Mouse (Mus musculus): ENCODE measurements around the gene Csf2rb. TPM values are rescaled to one million over a fixed set of nuclear protein-coding genes. Genes with fewer than 3 reads are reported as not detected.
"Not testable (repeated sequence)": the region's sequence is repeated elsewhere in the genome, so short reads cannot be mapped to it uniquely, and the experiment has no call there.

The Csf2rb gene
- total RNA-seq, 2 experiments from 2014 or later: 1.5 to 1.7 TPM

DNA sequence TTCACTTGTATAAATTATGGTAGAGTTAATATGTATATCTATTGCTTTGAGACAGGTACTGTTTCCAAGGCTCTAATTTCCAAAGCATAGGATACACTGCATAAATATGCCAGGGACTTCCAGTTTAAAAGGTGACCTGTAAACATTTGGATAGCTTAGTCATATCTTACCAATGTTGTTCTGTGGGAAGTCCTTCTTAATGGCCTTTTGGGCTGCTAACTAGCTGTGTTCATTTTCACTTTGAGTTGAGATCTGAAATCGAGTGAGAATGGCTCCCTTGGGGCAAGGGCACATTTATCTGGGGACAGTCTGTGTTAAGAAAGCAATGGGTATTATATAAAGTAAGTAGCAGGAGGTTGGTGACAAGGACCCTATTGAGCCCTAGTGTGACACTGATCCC lies 2.2 kb upstream of the Csf2rb start:
- intact Hi-C loops (cut with DNase I): no loop called here
- no peak for DNase-seq (ENCODE audit: low spot score in 2 of 2)

DNA sequence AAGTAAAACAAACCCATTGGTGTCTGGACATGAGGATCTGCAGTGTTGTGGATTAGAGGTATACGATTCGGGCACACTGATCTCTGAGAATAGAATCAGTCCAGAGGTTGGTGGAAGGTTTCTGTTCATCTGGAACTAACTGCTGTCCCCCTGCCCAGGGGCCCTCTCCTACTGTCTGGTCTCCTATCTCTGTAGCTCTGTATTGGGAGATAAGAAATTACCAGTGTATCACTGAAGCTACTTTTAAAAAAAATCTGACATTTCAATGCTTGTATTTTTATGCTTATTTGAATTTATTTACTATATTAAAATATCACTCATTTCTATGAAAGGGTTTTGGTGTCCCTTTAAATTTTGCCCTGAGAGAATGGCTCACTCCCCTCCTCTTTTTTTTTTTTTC lies 1.3 kb upstream of the Csf2rb start:
- DNase-seq (ENCODE audit: low spot score in 2 of 2): no peak
- intact Hi-C loops (cut with DNase I): no loop called here

DNA sequence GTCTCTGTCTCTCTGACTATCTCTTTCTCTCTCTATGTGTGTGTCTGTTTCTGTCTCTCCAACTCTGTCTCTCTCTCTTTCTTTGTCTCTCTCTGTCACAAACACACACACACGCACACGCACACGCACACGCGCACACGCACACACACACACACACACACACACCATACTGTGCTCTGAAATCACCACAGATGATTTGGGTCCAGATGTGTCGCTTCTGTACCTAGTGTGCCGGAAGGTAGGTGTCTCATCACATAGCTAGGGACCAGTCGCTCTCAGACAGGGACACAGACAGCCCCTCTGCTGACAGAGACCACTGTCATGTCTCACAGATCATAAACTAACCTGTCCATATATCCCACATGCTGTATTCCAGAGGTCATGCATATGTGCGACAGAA lies 1.2 kb downstream of the Csf2rb start:
- intact Hi-C loops (cut with DNase I): no loop called here

DNA sequence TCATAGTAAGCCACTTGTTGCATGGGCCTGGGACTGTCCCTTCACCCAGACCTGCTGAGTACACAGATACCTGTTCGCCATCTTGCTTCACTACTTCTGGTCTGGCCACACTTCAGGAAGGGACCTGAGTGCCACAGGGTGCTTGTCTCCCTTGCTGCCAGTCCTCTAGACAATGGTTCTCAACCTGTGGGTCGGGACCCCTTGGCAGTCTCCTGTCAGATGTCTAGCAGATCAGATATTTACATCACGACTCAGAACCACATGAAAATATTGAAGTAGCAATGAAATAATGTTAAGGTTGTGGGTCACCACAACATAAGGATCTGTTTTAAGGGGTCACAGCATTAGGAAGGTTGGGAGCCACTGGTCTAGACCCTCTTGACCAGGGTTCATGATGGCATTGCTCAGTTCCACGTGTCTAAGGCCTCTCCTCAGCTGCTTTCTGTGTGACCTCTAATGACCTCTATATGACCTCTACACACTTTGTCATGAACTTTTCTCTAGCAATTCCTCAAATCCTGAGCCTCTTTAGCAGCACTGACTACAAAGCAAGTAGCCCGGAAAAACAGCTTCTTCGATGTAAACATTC lies 2.3 kb downstream of the Csf2rb start:
- DNase-seq (ENCODE audit: low spot score in 2 of 2); intact Hi-C loops (cut with DNase I): not testable (repeated sequence)

More for the DNA sequence above, 1.2 kb downstream of the Csf2rb start:
- DNase-seq (ENCODE audit: low spot score in 2 of 2): no peak

DNA sequence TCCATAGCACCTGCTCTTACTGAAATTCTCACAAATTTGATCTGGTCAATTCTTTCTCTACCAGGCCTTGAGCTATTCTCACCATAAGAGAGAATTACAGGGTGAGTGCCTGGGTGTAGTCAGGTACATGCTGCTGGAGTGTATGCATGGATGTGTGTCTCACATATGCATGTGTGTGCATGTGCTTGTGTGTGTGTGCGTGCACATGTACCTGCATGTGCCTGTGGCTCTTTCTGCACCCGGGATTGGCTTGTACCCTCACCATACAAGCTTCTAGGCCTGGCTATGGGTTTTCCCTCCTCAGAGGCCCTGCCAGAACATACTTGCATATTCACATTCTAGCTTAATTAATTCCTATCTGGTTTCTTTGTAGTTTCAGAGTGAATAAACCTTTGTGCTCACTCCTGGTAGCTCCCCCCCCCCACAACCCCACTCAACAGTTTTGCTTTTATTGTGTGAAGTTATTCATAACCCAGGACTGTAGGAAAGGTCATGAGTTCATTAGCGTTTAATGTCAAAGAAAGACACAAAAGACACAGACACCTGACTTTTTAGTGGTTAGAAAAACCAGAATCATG lies 3.1 kb downstream of the Csf2rb start:
- intact Hi-C loops (cut with DNase I): no loop called here

DNA sequence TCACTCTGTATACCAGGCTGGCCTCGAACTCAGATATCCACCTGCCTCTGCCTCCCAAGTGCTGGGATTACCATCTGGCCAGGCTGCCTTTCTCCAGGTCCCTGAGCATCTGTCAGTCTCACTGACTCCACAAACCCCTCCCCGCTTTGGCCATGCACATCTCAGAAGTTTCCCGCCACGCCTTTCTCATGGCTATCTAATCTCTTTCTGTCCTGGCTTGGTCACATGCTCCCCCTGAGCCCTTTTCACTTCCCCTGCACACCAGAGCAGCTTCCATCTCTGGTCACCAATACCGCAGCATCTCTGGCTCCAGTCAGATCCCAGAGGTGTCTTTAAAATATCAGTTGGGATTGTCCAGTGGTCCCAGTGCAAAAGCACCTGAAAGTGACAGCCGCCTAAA lies 4.4 kb downstream of the Csf2rb start:
- DNase-seq (ENCODE audit: low spot score in 2 of 2); intact Hi-C loops (cut with DNase I): not testable (repeated sequence)

More for the DNA sequence above, 3.1 kb downstream of the Csf2rb start:
- no peak for DNase-seq (ENCODE audit: low spot score in 2 of 2)

DNA sequence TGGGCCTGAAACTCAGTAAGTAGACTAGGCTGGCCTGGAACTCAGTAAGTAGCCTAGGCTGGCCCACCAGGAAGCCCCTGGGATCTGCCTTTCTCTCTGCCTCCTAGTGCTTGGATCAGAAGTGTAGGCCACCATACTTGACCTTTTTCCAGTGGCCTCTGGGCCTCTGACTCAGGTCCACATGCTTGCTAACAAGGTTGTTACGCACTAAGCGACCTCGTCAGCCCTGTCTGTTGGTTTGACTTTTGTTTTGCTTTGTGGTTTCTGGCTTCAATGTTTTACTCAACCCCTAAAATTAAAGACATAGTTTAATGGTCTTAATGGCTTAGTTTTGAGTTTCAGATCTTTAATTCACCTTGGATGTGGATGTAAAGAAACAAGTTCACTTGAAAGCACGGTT lies 5.2 kb downstream of the Csf2rb start:
- intact Hi-C loops (cut with DNase I): no loop called here
- no peak for DNase-seq (ENCODE audit: low spot score in 2 of 2)

DNA sequence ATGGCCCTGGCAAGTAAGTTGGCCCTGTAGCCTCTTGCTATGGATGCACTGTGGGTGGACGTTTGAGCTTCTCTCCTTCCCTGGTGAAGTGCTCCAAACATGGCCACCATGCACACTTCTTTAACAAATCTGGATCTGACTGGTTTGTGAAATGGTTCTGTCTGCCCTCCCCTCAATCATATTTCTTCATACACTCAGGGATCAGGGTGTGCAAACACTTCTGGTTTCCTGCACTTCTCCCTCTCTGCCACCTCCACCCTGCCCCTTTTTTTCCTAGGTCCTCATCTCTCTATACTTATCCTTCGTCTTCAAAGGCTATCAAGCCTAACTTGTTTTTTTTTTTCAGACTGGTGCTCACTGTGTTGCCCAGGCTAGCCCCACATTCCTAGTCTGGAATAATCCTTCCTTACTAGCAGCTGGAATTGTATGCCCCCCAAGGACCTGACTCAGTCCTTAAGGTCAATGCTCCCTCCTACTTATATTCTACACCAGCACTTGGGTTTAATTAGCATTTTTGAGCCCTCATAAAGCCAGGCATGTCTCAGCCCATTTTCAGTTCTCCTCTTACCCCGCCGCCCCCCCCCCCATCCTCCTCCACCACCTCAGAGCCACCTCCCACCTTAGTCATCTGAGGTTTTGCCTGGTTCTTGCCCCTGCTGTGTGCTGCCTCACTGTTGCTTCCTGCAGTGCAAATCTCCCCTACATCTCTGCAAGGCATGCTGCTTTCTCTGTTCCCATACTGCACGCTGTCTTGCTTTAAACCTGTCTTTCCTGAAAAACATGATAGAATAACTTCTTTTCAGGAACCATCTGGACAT lies 6.2 kb downstream of the Csf2rb start:
- intact Hi-C loops (cut with DNase I): no loop called here
- DNase-seq (ENCODE audit: low spot score in 2 of 2): no peak

DNA sequence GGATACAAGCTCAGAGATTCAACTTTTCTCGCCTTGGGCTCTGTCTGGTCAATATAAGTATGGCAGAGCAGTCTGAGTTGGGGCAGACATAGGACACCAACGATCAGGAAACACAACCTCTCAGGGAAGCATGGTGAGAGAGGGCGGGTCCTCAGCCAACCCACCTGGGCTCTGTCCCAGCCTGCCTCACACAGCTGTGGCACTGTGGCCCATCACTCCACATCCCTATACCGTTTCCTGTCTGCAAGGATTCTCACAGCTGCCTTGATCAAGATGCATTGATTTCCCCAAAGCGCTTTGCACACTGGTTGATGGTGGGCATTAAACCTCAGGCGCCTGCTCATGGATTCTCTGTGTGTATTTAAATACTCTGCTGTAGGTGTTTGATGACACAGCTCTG lies 7.4 kb downstream of the Csf2rb start:
- intact Hi-C loops (cut with DNase I): no loop called here
- DNase-seq (ENCODE audit: low spot score in 2 of 2): no peak

DNA sequence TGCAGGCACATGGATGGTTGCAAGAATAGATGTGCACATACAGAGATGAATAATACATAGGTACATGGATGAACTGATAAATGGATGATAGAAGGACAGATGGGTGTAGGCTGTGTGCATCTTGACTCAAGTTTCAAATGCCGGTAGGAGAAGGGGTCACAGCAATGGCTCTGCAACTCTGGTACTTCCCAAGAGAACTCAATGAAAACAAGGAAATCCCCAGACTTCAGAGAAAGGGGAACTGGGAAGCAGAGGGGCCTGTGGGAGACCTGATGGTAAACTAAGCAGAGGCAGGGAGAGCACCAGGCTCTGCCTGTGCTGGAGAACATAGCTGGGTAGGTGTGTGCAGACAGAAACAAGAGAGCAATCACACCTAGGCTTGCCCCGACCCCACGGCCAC lies 8.8 kb downstream of the Csf2rb start:
- intact Hi-C loops (cut with DNase I): no loop called here
- DNase-seq (ENCODE audit: low spot score in 2 of 2): no peak

DNA sequence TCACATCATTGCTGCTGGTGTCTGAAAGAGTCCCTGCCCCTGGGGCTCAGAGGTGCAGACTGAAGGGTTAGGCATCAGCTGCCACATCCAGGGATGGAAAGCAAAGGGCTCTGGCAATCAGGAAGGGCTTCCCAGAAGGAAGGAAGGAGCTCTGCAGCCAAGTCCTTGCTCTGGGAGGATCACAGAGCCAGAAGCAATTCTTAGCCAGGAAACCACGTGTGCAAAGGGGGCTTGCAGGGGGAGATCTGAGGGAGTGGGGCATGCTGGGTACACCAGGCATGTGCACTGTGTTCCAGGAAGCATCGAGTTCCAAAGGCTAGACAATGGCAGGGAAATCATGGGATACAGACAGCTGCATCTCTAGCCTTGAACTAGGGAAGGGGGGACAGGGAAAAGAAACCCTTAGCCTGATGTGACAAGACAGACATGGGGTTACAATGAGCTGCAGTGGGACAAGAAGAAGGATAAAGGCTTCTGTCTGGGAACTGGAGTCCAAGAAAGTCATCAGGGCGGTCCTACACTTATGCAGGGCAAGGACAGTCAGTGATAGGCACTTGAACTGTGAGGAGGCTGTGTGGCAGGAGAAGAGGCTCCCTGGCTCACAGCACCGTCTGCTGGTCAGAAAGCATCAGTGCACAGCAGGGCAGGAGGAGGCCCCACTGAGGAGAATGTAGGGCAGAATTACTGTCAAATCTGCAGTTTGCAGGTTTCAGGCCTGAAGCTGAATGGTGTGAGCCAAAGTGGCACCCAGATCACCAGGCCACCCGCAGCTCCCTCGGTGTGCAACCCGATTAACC lies 14.3 kb downstream of the Csf2rb start:
- intact Hi-C loops (cut with DNase I): loop anchor here (1.0 to 5.0 kb wide), 2 partner anchors 83 to 158 kb away; no protein-coding TSS in a partner anchor
- DNase-seq (ENCODE audit: low spot score in 2 of 2): peak; percentile 55 to 72

DNA sequence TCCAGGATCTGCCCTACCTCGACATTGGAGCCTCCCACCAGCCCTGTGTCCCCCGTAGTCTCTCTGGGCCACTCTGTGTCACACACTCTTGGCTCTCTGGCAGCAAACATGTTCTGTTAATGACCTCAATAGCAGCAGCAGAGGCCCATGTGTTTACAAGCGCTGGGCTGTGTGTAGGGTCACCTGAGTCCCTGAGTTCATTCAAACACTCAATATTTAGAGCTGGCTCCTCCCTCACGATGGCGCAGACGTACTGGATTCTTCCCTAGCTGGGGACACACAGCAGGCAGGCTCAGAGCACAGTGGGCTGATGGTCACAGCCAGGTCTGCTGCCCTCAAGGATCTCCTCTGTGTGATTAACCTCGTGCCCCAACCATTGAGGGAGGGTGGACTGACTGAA lies 15.4 kb downstream of the Csf2rb start:
- intact Hi-C loops (cut with DNase I): loop anchor here (1.0 kb wide), 1 partner anchor 84 kb away; no protein-coding TSS in a partner anchor
- DNase-seq (ENCODE audit: low spot score in 2 of 2): not testable (repeated sequence)

DNA sequence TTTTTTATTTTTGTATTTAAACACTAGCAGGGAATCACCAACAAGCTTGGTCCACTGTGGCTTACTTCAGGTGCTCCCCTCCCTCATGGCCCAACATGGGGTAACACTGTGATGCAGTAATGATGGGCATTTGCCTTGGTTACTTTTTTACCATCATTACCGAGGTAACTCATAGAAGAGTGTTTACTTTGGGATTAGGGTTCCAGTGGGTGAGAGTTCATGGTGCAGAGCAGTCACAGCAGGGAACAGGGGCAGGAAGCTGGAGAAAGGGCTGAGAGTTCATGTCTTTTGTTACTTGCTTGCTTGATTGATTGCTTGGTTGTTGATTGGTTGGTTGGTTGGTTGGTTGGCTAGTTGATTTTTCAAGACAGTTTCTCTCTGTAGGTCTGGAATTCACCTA lies 18.1 kb downstream of the Csf2rb start:
- intact Hi-C loops (cut with DNase I): no loop called here

DNA sequence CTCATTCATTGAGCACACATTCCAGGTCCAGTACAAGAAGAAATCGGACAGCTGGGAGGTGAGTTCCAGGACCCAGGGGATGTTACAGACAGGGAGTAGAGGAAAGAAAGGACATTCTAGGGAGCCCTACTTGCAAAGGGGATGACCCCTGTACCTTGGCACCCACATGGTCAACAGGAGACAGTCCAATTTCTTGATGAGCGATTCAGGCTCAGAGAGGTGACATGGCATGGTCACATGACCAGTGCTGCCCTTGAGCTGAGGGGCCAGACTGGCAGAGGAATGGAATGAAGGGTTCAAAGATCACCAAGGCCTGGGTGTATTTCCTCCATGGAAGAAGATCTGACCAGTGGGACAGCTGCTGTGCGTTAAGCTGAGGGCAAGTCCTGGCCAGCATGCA lies 19.0 kb downstream of the Csf2rb start:
- intact Hi-C loops (cut with DNase I): no loop called here
- DNase-seq (ENCODE audit: low spot score in 2 of 2): no peak

More for the DNA sequence above, 18.1 kb downstream of the Csf2rb start:
- DNase-seq (ENCODE audit: low spot score in 2 of 2): no peak

DNA sequence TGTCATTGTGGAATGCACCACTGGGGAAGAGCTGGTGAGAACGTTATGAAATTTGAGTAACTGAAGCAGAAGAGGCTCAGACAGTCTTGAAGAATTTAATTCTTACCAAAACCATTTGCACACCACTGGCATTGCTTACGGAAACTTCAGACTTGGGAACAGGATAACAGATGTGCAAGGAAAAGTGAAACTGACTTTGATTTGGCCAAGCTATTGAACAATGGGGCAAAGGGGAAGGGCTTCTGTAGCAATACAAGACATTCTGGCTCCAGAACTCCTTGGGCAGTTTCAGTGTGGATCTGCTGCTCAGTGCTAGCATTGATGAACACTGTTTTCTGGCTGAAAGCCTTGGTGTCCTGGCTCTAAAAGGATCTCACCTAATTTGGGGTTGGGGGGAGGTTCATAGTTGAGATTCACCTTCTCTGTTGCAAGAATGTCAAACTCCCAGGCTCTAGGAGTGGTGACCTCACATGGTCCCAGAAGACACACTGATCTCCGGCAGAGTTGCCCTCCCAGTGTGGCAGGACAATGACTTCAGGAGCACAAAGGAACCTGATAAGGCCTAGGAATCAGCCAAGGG lies 26.1 kb downstream of the Csf2rb start:
- no peak for DNase-seq (ENCODE audit: low spot score in 2 of 2)
- intact Hi-C loops (cut with DNase I): loop anchor here (10.0 kb wide), 1 partner anchor 183 kb away; the partner anchor contains the start of gene C1qtnf6

DNA sequence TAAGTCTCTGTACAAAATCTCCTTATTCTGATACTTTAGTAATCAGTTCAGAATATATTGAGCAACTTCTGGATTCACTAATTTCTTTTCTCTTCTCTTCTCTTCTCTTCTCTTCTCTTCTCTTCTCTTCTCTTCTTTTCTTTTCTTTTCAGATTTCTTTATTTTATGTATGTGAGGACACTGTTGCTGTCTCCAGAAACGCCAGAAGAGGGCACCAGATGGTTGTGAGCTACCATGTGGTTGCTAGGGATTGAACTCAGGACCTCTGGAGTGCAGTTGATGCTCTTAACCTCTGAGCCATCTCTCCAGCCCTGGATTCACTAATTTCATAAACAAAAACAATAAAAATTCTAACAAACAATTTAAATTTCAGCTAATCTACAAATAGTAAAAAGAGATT lies 29.4 kb downstream of the Csf2rb start:
- intact Hi-C loops (cut with DNase I): loop anchor here (2.0 to 10.0 kb wide), 2 partner anchors 68 to 180 kb away; partner anchors contain the start of gene C1qtnf6

DNA sequence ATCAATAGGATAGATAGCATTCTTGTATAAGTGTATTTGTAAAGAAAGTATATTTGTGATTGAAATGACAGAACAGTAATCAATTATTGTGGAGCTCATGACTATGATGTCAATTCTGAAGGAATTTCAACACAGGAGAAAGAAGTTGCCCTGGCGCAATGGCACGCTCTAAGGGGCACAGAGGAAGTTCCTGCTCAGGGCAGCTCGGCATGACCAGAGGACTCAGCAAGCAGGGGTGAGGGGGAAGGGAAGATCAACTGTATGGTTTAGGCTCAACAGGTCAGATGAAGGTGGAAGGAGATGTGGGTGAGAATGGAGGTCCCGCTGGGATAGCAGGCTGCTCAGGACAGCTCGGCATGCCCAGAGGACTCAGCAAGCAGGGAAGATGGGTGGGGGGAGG lies 30.0 kb downstream of the Csf2rb start:
- intact Hi-C loops (cut with DNase I): loop anchor here (2.0 to 10.0 kb wide), 2 partner anchors 67 to 179 kb away; partner anchors contain the start of gene C1qtnf6
- DNase-seq (ENCODE audit: low spot score in 2 of 2): no peak

More for the DNA sequence above, 29.4 kb downstream of the Csf2rb start:
- DNase-seq (ENCODE audit: low spot score in 2 of 2): peak; percentile 60 to 73

DNA sequence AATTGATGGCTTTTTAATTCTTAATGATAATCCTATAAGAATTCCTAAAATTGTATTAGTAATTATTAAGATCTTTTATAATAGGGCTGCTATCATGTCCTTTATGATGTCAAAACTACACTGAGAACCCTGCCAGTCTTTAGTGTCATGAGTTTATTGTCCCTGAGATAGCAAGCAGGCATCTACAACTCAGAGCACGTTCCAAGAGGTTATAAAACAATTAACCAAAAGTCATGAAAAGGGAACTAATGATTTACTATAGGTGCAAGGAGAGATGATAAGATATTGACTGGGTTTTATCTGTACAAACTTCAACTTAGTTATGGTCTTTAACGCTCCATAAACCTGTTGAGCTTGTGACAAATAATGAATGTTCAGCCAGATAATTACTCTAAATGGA lies 40.4 kb downstream of the Csf2rb start:
- DNase-seq (ENCODE audit: low spot score in 2 of 2): no peak
- intact Hi-C loops (cut with DNase I): no loop called here

DNA sequence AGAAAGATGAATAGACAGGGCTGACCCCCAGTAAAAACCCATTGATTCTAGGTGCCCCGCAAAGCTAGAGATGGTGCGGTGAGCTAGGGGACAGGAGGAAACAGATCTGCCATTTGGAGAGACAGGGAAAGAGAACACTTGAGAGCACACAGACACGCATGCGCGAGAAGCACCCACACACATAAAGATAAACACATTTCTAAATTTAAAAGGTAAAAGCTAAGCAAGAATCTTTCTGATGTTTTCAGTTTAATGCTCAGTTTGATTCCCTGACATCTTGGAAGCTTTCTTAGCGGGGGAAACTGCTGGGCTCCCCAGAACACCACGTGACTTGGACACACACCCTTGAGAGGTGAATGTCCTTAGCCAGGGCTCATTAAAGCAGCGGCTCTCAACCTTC lies 41.3 kb downstream of the Csf2rb start:
- intact Hi-C loops (cut with DNase I): no loop called here

More for the DNA sequence above, 41.3 kb downstream of the Csf2rb start:
- DNase-seq (ENCODE audit: low spot score in 2 of 2): peak; percentile 62 to 63
